In genomic region chr3:61396728-61397127, GRCm38 (mm10) we compare ENCODE assay signal across 14 mouse cellular contexts. TPM values are rescaled to one million over a fixed set of nuclear protein-coding genes. Genes with fewer than 3 reads are reported as not detected.
A peak's percentile ranks its signal among the peaks of the same experiment; 100 is the strongest.
DNase-seq lines count a peak whose midpoint lies in the region; ATAC-seq and TF ChIP-seq lines count a peak whose summit lies in the region.
"Had no signal": no experiment of that assay in that cellular context is flagged by ENCODE, and none has a peak within 500 bp of the region (broad histone marks: within the 10 kb centered on the region; RNA-seq: fewer than 3 reads in every experiment).

No protein-coding gene starts in this region.

- H3K9ac ChIP-seq in hindbrain, embryonic 12.5 days: no peak overlapping the region
- H3K9ac ChIP-seq in hindbrain, postnatal 0 days (replicated peaks; ENCODE audit: low read length): no peak overlapping the region
- no peak overlapping the region for H3K9ac ChIP-seq in midbrain, embryonic 14.5 days (replicated peaks; ENCODE audit: low read length)
- H3K9ac ChIP-seq: limb, embryonic 13.5 days had no signal

- 26% methylated on average over 2 of the region's 2 CpGs for WGBS in hindbrain, embryonic 12.5 days
- 25% methylated on average over 2 of the region's 2 CpGs for WGBS in hindbrain, postnatal 0 days
- 2% methylated on average over 2 of the region's 2 CpGs for WGBS in midbrain, embryonic 14.5 days
- 31% methylated on average over 2 of the region's 2 CpGs for WGBS in cerebellum, adult 2 months

- no peak for TF ChIP-seq POLR2A in cerebellum, adult 2 months (IDR thresholded peaks at IDR 0.05; ENCODE audit: borderline replicate concordance, insufficient read depth, low read length)

- TF ChIP-seq CTCF in hindbrain, postnatal 0 days (IDR thresholded peaks at IDR 0.05; ENCODE audit: low read depth): no peak
- TF ChIP-seq CTCF in cerebellum, adult 2 months (IDR thresholded peaks at IDR 0.05; ENCODE audit: borderline replicate concordance, insufficient read depth, low read depth, low read length): no peak

- no peak for DNase-seq in hindbrain, postnatal 0 days (ENCODE audit: low spot score)
- DNase-seq in R1 (ENCODE audit: low read depth, low spot score): peak; percentile 29
- peak; percentile 32 for DNase-seq in midbrain, embryonic 14.5 days
- DNase-seq in cerebellum, adult 2 months: no peak
- no peak for DNase-seq in testis, postnatal 10 days (ENCODE audit: low spot score)
- DNase-seq in gastrocnemius, postnatal 10 days: no peak
- DNase-seq: adrenal gland, postnatal 10 days; heart, postnatal 10 days; kidney, adult 11 months; lung, adult 18-20 months had no signal

- no peaks in the 10 kb centered on the region for H3K36me3 ChIP-seq in hindbrain, embryonic 12.5 days
- H3K36me3 ChIP-seq in hindbrain, postnatal 0 days (ENCODE audit: insufficient read depth, low read length): no peaks in the 10 kb centered on the region
- no peaks in the 10 kb centered on the region for H3K36me3 ChIP-seq in midbrain, embryonic 14.5 days (ENCODE audit: control insufficient read depth, insufficient read depth, low read length)
- H3K36me3 ChIP-seq: limb, embryonic 13.5 days had no signal

- H3K4me1 ChIP-seq in hindbrain, embryonic 12.5 days: 0 out of 2 replicates have a peak, but pooled peaks cover 3% of the 10 kb centered on the region
- H3K4me1 ChIP-seq in hindbrain, postnatal 0 days (ENCODE audit: insufficient read depth, low read length): no peaks in the 10 kb centered on the region
- peaks cover 7% of the 10 kb centered on the region; the same call in 1 of the 2 replicates for H3K4me1 ChIP-seq in midbrain, embryonic 14.5 days (ENCODE audit: control insufficient read depth, insufficient read depth, low read length)
- no peaks in the 10 kb centered on the region for H3K4me1 ChIP-seq in cerebellum, adult 2 months (ENCODE audit: control insufficient read depth, insufficient read depth, low read length)
- H3K4me1 ChIP-seq: limb, embryonic 13.5 days had no signal

- ATAC-seq in hindbrain, embryonic 12.5 days (ENCODE audit: low FRiP score): no peak; the same call in 1 of the 2 replicates
- ATAC-seq in hindbrain, postnatal 0 days: no peak
- peak; percentile 53 for ATAC-seq in common myeloid progenitor, adult 5-6 weeks (replicated peaks; ENCODE audit: low read depth, poor library complexity, severe bottlenecking)
- peak; percentile 20; the same call in 1 of the 2 replicates for ATAC-seq in midbrain, embryonic 14.5 days (ENCODE audit: low FRiP score, low TSS enrichment)

- H3K27me3 ChIP-seq in hindbrain, embryonic 12.5 days: no peaks in the 10 kb centered on the region
- no peaks in the 10 kb centered on the region for H3K27me3 ChIP-seq in hindbrain, postnatal 0 days (ENCODE audit: insufficient read depth, low read length)
- H3K27me3 ChIP-seq in midbrain, embryonic 14.5 days (ENCODE audit: control insufficient read depth, insufficient read depth, low read length): no peaks in the 10 kb centered on the region
- H3K27me3 ChIP-seq in cerebellum, adult 2 months (ENCODE audit: control insufficient read depth, insufficient read depth, low read length): no peaks in the 10 kb centered on the region
- H3K27me3 ChIP-seq: limb, embryonic 13.5 days had no signal

- H3K4me2 ChIP-seq in hindbrain, embryonic 12.5 days (replicated peaks): no peak overlapping the region
- no peak overlapping the region for H3K4me2 ChIP-seq in hindbrain, postnatal 0 days (ENCODE audit: low read depth, low read length)
- H3K4me2 ChIP-seq in midbrain, embryonic 14.5 days (ENCODE audit: low read length): no peak overlapping the region
- H3K4me2 ChIP-seq: limb, embryonic 13.5 days had no signal

- no peaks in the 10 kb centered on the region for H3K9me3 ChIP-seq in hindbrain, embryonic 12.5 days (replicated peaks)
- H3K9me3 ChIP-seq in hindbrain, postnatal 0 days (ENCODE audit: low read length): no peaks in the 10 kb centered on the region
- H3K9me3 ChIP-seq in midbrain, embryonic 14.5 days (ENCODE audit: control insufficient read depth, low read length): no peaks in the 10 kb centered on the region
- H3K9me3 ChIP-seq: limb, embryonic 13.5 days had no signal

- H3K4me3 ChIP-seq in hindbrain, embryonic 12.5 days: no peak overlapping the region
- no peak overlapping the region for H3K4me3 ChIP-seq in hindbrain, postnatal 0 days (ENCODE audit: low read length)
- no peak overlapping the region for H3K4me3 ChIP-seq in midbrain, embryonic 14.5 days (replicated peaks; ENCODE audit: low read depth, low read length)
- H3K4me3 ChIP-seq in cerebellum, adult 2 months (replicated peaks; ENCODE audit: insufficient read depth, low read depth, low read length): no peak overlapping the region
- H3K4me3 ChIP-seq: limb, embryonic 13.5 days had no signal

- peak overlapping the region; percentile 1; the same call in 1 of the 2 replicates for H3K27ac ChIP-seq in hindbrain, embryonic 12.5 days
- H3K27ac ChIP-seq in hindbrain, postnatal 0 days: no peak overlapping the region
- no peak overlapping the region for H3K27ac ChIP-seq in midbrain, embryonic 14.5 days (replicated peaks; ENCODE audit: low read depth, low read length)
- H3K27ac ChIP-seq in cerebellum, adult 2 months (ENCODE audit: insufficient read depth, low read length): no peak overlapping the region
- H3K27ac ChIP-seq: limb, embryonic 13.5 days had no signal

RNA-seq across cellular contexts. Expression of gene B430305J03Rik, which starts 31.0 kb away (rescaled TPM):
- polyA plus RNA-seq in hindbrain, embryonic 12.5 days (2016; fragmentation: Nextera tagmentation; extraction: Ambion mirVana): not detected in 2 replicates
- total RNA-seq in hindbrain, postnatal 0 days (2014; rRNA removed): 2.0 and 3.0 TPM in 2 replicates
- polyA plus RNA-seq in hindbrain, postnatal 0 days (2015; fragmentation: Nextera tagmentation; extraction: Ambion mirVana): not detected in 2 replicates
- total RNA-seq in common myeloid progenitor, adult 5-6 weeks (2017): 0.58 and 0.87 TPM in 2 replicates
- not detected in 2 replicates for polyA plus RNA-seq in midbrain, embryonic 14.5 days (2014; fragmentation: Nextera tagmentation; extraction: Ambion mirVana)
- 0.22 and 0.44 TPM in 2 replicates for polyA plus RNA-seq in cerebellum, adult 2 months (2012; rRNA removed)
- total RNA-seq in gastrocnemius, postnatal 10 days (2021): under 1 TPM; 0.21 to 0.27 TPM
- polyA plus RNA-seq: limb, embryonic 13.5 days; neural tube, embryonic 14.5 days had no signal

RNA-seq across cellular contexts. Expression of gene Rap2b, which starts 35.3 kb away (rescaled TPM):
- 15.4 and 17.8 TPM in 2 replicates for polyA plus RNA-seq in hindbrain, embryonic 12.5 days (2016; fragmentation: Nextera tagmentation; extraction: Ambion mirVana)
- 9.9 and 10.0 TPM in 2 replicates for total RNA-seq in hindbrain, postnatal 0 days (2014; rRNA removed)
- 14.8 and 15.8 TPM in 2 replicates for polyA plus RNA-seq in hindbrain, postnatal 0 days (2015; fragmentation: Nextera tagmentation; extraction: Ambion mirVana)
- total RNA-seq in common myeloid progenitor, adult 5-6 weeks (2017): 8.6 and 10.0 TPM in 2 replicates
- 12.6 and 13.2 TPM in 2 replicates for polyA plus RNA-seq in midbrain, embryonic 14.5 days (2014; fragmentation: Nextera tagmentation; extraction: Ambion mirVana)
- 3.8 and 4.9 TPM in 2 replicates for polyA plus RNA-seq in cerebellum, adult 2 months (2012; rRNA removed)
- 1 to 10 TPM; 4.6 to 6.5 TPM for total RNA-seq in gastrocnemius, postnatal 10 days (2021)

Comparison
In these comparisons a context has a peak if more than half of its experiments do, and no peak if none do; other contexts are left out.
1. ATAC-seq: peak in common myeloid progenitor, adult 5-6 weeks (single experiment) and midbrain, embryonic 14.5 days (single experiment); none in hindbrain, embryonic 12.5 days (single experiment) and hindbrain, postnatal 0 days (single experiment).
2. DNase-seq: peak in R1 (single experiment) and midbrain, embryonic 14.5 days (single experiment); none in hindbrain, postnatal 0 days (single experiment), cerebellum, adult 2 months (0 of 2), testis, postnatal 10 days (single experiment) and gastrocnemius, postnatal 10 days (single experiment).